Mouse (Mus musculus): ENCODE results near the gene Synm. TPM values are rescaled to one million over a fixed set of nuclear protein-coding genes. Genes with fewer than 3 reads are reported as not detected.

The Synm gene
- polyA plus RNA-seq (2014; fragmentation: Illumina TruSeq; extraction: RNeasy Lipid Tissue Mini Kit (QIAGEN cat#74804); ENCODE audit: low replicate concordance) = 29.8 TPM

DNA sequence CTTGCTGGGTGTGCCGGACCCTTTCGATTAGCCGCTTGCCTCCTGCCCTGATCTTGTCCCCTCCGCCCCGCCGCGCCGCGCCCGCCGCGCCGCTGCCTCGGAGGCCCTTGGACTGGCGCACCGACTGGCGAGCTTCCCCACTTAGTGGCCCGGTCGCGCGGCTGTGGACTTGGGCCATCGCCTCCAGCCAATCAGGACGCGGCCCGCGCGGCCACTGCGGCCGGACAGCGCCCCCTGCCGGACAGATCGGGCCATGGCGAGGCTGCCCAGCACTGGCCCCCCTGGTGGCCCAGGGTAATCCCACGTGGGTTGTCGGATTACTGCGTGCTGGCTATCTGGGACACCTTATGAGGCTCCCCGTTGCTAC lies at the start of gene Synm:
TSS of gene Synm (minus strand) at position 114 of the 367 bp plus-strand sequence.

Other genes starting within 250 kb of the Synm start
- 8.5 TPM for gene Lrrc28, start 114.5 kb downstream of the Synm start, polyA plus RNA-seq (2014; fragmentation: Illumina TruSeq; extraction: RNeasy Lipid Tissue Mini Kit (QIAGEN cat#74804); ENCODE audit: low replicate concordance)
- gene Ttc23, start 112.3 kb downstream of the Synm start, polyA plus RNA-seq (2014; fragmentation: Illumina TruSeq; extraction: RNeasy Lipid Tissue Mini Kit (QIAGEN cat#74804); ENCODE audit: low replicate concordance) = 21.6 TPM
- gene Igf1r, start 193.1 kb upstream of the Synm start, polyA plus RNA-seq (2014; fragmentation: Illumina TruSeq; extraction: RNeasy Lipid Tissue Mini Kit (QIAGEN cat#74804); ENCODE audit: low replicate concordance) = 2.7 TPM